Mouse (Mus musculus): ENCODE data around the gene Cep19. TPM values are rescaled to one million over a fixed set of nuclear protein-coding genes. Genes with fewer than 3 reads are reported as not detected.
A peak's percentile ranks its signal among the peaks of the same experiment; 100 is the strongest.

Cep19 gene
- polyA plus RNA-seq, 1 experiment from 2014 or later = 31.7 TPM

GRCm38 (mm10) chr16:32114968-32115695 lies 15.5 kb downstream of the Cep19 start:
- Histone ChIP-seq H3K4me3 (ENCODE audit: low read length) (no peak overlapping the region), H3K9ac (ENCODE audit: low read length) (no peak overlapping the region), H3K9me3 (ENCODE audit: control insufficient read depth, low read length) (no peaks in the 10 kb centered on the region), H3K4me1 (replicated peaks; ENCODE audit: control insufficient read depth, insufficient read depth, low read length) (peaks cover 12% of the 10 kb centered on the region; the same call in 1 of the 2 replicates), H3K36me3 (ENCODE audit: control insufficient read depth, insufficient read depth, low read length) (no peaks in the 10 kb centered on the region), H3K27me3 (ENCODE audit: control insufficient read depth, insufficient read depth, low read depth, low read length) (no peaks in the 10 kb centered on the region), H3K27ac (ENCODE audit: low read length) (peak overlapping the region; percentile 18), H3K4me2 (ENCODE audit: low read depth, low read length) (peak overlapping the region; percentile 19; the same call in 1 of the 2 replicates)
- ATAC-seq (ENCODE audit: low read depth) = peak; percentile 56
- 12% methylated on average over 15 of the region's 15 CpGs for WGBS

- H3K27me3 ChIP-seq (ENCODE audit: control insufficient read depth, insufficient read depth, low read depth, low read length) = no peaks in the 10 kb centered on the region
- H3K9ac ChIP-seq (ENCODE audit: low read length) = no peak overlapping the region
- no peaks in the 10 kb centered on the region for H3K9me3 ChIP-seq (ENCODE audit: control insufficient read depth, low read length)
- ATAC-seq (ENCODE audit: low read depth) = no peak
- H3K4me1 ChIP-seq (replicated peaks; ENCODE audit: control insufficient read depth, insufficient read depth, low read length) = peaks cover 12% of the 10 kb centered on the region; the same call in 1 of the 2 replicates
- no peak overlapping the region for H3K4me3 ChIP-seq (ENCODE audit: low read length)
- WGBS = 31% methylated on average over 6 of the region's 6 CpGs
- peak overlapping the region; percentile 18; the same call in 1 of the 2 replicates for H3K4me2 ChIP-seq (ENCODE audit: low read depth, low read length)
- no peak overlapping the region for H3K27ac ChIP-seq (ENCODE audit: low read length)
- H3K36me3 ChIP-seq (ENCODE audit: control insufficient read depth, insufficient read depth, low read length) = no peaks in the 10 kb centered on the region
Measured at GRCm38 (mm10) chr16:32115781-32116180, 16.2 kb downstream of the Cep19 start.

- Histone ChIP-seq H3K36me3 (ENCODE audit: control insufficient read depth, insufficient read depth, low read length) (no peaks in the 10 kb centered on the region), H3K4me1 (replicated peaks; ENCODE audit: control insufficient read depth, insufficient read depth, low read length) (peaks cover 12% of the 10 kb centered on the region; the same call in 1 of the 2 replicates), H3K9ac (ENCODE audit: low read length) (no peak overlapping the region), H3K9me3 (ENCODE audit: control insufficient read depth, low read length) (no peaks in the 10 kb centered on the region), H3K4me3 (ENCODE audit: low read length) (no peak overlapping the region), H3K27me3 (ENCODE audit: control insufficient read depth, insufficient read depth, low read depth, low read length) (no peaks in the 10 kb centered on the region), H3K4me2 (ENCODE audit: low read depth, low read length) (0 out of 2 replicates have a peak overlapping the region, but pooled peaks have one; percentile 18), H3K27ac (ENCODE audit: low read length) (no peak overlapping the region)
- ATAC-seq (ENCODE audit: low read depth) = no peak
- WGBS = 23% methylated on average over 5 of the region's 5 CpGs
Measured at GRCm38 (mm10) chr16:32116186-32116585, 16.6 kb downstream of the Cep19 start.

- WGBS = 71% methylated on average over 3 of the region's 3 CpGs
- no peak overlapping the region for H3K4me2 ChIP-seq (ENCODE audit: low read depth, low read length)
- H3K27me3 ChIP-seq (ENCODE audit: control insufficient read depth, insufficient read depth, low read depth, low read length) = no peaks in the 10 kb centered on the region
- H3K4me1 ChIP-seq (replicated peaks; ENCODE audit: control insufficient read depth, insufficient read depth, low read length) = peaks cover 10% of the 10 kb centered on the region; the same call in 1 of the 2 replicates
- H3K27ac ChIP-seq (ENCODE audit: low read length) = no peak overlapping the region
- H3K4me3 ChIP-seq (ENCODE audit: low read length) = no peak overlapping the region
- no peak overlapping the region for H3K9ac ChIP-seq (ENCODE audit: low read length)
- no peaks in the 10 kb centered on the region for H3K36me3 ChIP-seq (ENCODE audit: control insufficient read depth, insufficient read depth, low read length)
- ATAC-seq (ENCODE audit: low read depth) = no peak
- no peaks in the 10 kb centered on the region for H3K9me3 ChIP-seq (ENCODE audit: control insufficient read depth, low read length)
Measured at GRCm38 (mm10) chr16:32120454-32120853, 20.9 kb downstream of the Cep19 start.

- WGBS = 86% methylated on average over 7 of the region's 7 CpGs
- no peaks in the 10 kb centered on the region for H3K9me3 ChIP-seq (ENCODE audit: control insufficient read depth, low read length)
- no peak overlapping the region for H3K9ac ChIP-seq (ENCODE audit: low read length)
- no peaks in the 10 kb centered on the region for H3K36me3 ChIP-seq (ENCODE audit: control insufficient read depth, insufficient read depth, low read length)
- no peak overlapping the region for H3K4me2 ChIP-seq (ENCODE audit: low read depth, low read length)
- H3K27me3 ChIP-seq (ENCODE audit: control insufficient read depth, insufficient read depth, low read depth, low read length) = no peaks in the 10 kb centered on the region
- H3K4me1 ChIP-seq (replicated peaks; ENCODE audit: control insufficient read depth, insufficient read depth, low read length) = no peaks in the 10 kb centered on the region
- no peak for ATAC-seq (ENCODE audit: low read depth)
- no peak overlapping the region for H3K4me3 ChIP-seq (ENCODE audit: low read length)
- no peak overlapping the region for H3K27ac ChIP-seq (ENCODE audit: low read length)
Measured at GRCm38 (mm10) chr16:32124020-32124419, 24.4 kb downstream of the Cep19 start.

GRCm38 (mm10) chr16:32124444-32125335 lies 25.1 kb downstream of the Cep19 start:
- Histone ChIP-seq H3K4me3 (ENCODE audit: low read length) (no peak overlapping the region), H3K4me1 (replicated peaks; ENCODE audit: control insufficient read depth, insufficient read depth, low read length) (no peaks in the 10 kb centered on the region), H3K4me2 (ENCODE audit: low read depth, low read length) (peak overlapping the region; percentile 28; the same call in 1 of the 2 replicates), H3K36me3 (ENCODE audit: control insufficient read depth, insufficient read depth, low read length) (no peaks in the 10 kb centered on the region), H3K9me3 (ENCODE audit: control insufficient read depth, low read length) (no peaks in the 10 kb centered on the region), H3K27me3 (ENCODE audit: control insufficient read depth, insufficient read depth, low read depth, low read length) (no peaks in the 10 kb centered on the region), H3K27ac (ENCODE audit: low read length) (peak overlapping the region; percentile 80), H3K9ac (ENCODE audit: low read length) (no peak overlapping the region; the same call in 1 of the 2 replicates)
- peak; percentile 88 for ATAC-seq (ENCODE audit: low read depth)
- WGBS = 51% methylated on average over 17 of the region's 17 CpGs

GRCm38 (mm10) chr16:32125364-32125763 lies 25.8 kb downstream of the Cep19 start:
- Histone ChIP-seq H3K36me3 (ENCODE audit: control insufficient read depth, insufficient read depth, low read length) (no peaks in the 10 kb centered on the region), H3K4me1 (replicated peaks; ENCODE audit: control insufficient read depth, insufficient read depth, low read length) (no peaks in the 10 kb centered on the region), H3K4me2 (ENCODE audit: low read depth, low read length) (no peak overlapping the region), H3K4me3 (ENCODE audit: low read length) (no peak overlapping the region), H3K9ac (ENCODE audit: low read length) (no peak overlapping the region), H3K9me3 (ENCODE audit: control insufficient read depth, low read length) (no peaks in the 10 kb centered on the region), H3K27me3 (ENCODE audit: control insufficient read depth, insufficient read depth, low read depth, low read length) (no peaks in the 10 kb centered on the region), H3K27ac (ENCODE audit: low read length) (peak overlapping the region; percentile 80)
- no peak for ATAC-seq (ENCODE audit: low read depth)
- WGBS = 79% methylated on average over 3 of the region's 3 CpGs

- Histone ChIP-seq H3K27me3 (ENCODE audit: control insufficient read depth, insufficient read depth, low read depth, low read length) (no peaks in the 10 kb centered on the region), H3K9ac (ENCODE audit: low read length) (no peak overlapping the region), H3K9me3 (ENCODE audit: control insufficient read depth, low read length) (no peaks in the 10 kb centered on the region), H3K4me3 (ENCODE audit: low read length) (no peak overlapping the region), H3K36me3 (ENCODE audit: control insufficient read depth, insufficient read depth, low read length) (no peaks in the 10 kb centered on the region), H3K4me1 (replicated peaks; ENCODE audit: control insufficient read depth, insufficient read depth, low read length) (no peaks in the 10 kb centered on the region), H3K4me2 (ENCODE audit: low read depth, low read length) (no peak overlapping the region), H3K27ac (ENCODE audit: low read length) (peak overlapping the region; percentile 83)
- WGBS = 66% methylated on average over 4 of the region's 4 CpGs
- ATAC-seq (ENCODE audit: low read depth) = peak; percentile 78
Measured at GRCm38 (mm10) chr16:32127046-32127445, 27.4 kb downstream of the Cep19 start.

Data from lung, embryonic 16.5 days (tissue).